Mouse (Mus musculus) thymus, adult 2 months (tissue): ENCODE measurements around the gene Inpp5k.

Experiments
- CTCF ChIP-seq: fragments of 200-500 bp; IDR thresholded peaks from 2 replicates; pipeline ENCODE4 v1.5.1; 2012; ENCODE audit warnings: mild to moderate bottlenecking, control low read depth, low read length, moderate library complexity, borderline replicate concordance; ENCODE audit not compliant: control insufficient read depth, poor library complexity, insufficient read depth; ENCODE audit errors: extremely low read depth
- POLR2A ChIP-seq: fragments of 200-500 bp; IDR thresholded peaks from 2 replicates; pipeline ENCODE4 v1.6.1; 2012; ENCODE audit warnings: mild to moderate bottlenecking, low read length, control low read depth, moderate library complexity; ENCODE audit not compliant: control insufficient read depth, poor library complexity, insufficient read depth; ENCODE audit errors: extremely low read depth

DNA sequence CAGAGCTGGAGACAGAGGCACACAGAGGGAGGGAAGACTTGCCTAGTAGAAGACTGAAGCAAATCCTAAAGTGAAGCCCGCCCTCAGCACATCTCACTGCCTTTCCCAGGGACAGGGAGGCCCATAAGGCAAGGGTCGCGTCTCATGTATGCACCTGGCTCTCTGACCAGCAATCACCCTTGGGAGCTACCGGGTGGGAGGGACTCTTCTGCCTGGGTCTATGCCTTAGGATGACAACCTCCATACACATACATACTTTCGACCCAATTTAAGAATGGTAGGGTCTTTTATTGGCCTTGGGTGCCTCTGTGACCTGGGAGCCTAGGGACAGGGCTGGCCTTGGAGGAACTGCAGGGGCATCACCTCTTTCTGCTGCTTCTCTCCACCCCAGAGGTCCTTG is 42.6 kb downstream of the Inpp5k start:
- no peak for TF ChIP-seq CTCF
- no peak for TF ChIP-seq POLR2A
